Mouse (Mus musculus) spleen, adult 10 weeks (tissue): Measurements from ENCODE around the gene Srbd1. TPM values are rescaled to one million over a fixed set of nuclear protein-coding genes. Genes with fewer than 3 reads are reported as not detected.

Source experiments
- polyA plus RNA-seq: library from polyadenylated mRNA; stranded (reverse); fragments of 350-450 nt; fragmentation: Illumina TruSeq; extraction: RNeasy Lipid Tissue Mini Kit (QIAGEN cat#74804); gene quantifications from one replicate; pipeline ENCODE4 v1.2.3, GENCODE M21; 2015; ENCODE audit warnings: low replicate concordance; ENCODE audit not compliant: insufficient read depth

The Srbd1 gene
- 19.2 TPM for polyA plus RNA-seq

DNA sequence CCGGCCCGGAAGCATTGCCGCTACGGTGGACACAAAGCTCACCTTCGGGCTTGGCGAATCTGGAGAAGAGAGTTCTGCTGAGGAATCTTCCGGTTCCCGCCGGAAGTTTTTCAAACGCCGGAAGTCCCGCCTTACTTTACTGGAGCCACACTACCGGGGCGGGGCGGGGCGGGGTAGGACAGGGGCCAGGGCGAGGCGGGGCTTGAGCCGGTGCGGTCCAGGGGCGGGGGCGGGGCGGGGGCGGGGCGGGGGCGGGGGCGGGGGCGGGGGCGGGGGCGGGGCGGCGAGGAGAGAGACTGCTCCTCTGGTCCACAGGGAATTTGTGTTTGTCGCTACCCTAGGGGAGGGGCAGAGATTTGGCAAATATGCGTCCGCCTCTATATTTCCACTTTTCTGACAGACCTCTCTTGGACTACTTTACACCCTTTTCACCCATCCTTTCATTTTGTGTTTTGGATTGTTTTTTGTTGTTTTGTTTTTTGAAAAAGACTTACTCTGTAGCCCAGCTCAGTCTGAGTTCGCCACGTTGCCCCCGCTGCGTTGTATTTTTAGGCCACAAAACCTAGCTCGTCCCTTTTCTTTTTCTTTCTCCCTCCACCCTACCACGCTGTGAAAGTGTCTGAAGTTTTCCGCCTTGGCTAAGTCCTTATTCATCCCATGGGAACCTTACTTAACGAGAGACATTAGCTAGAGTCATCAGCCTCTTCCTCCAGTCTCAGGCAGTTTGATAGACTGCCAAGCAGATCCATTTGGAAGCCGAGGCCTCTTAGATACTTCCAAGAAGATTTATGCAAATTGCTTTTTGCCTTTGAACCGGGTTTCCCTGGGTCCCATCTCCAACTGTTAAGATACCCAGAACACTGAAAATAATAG, at the start of gene Srbd1:
Srbd1 (minus strand) TSS at position 97 of the 873 bp plus-strand sequence.

GRCm38 (mm10) chr17:86167320-86168230, 22.6 kb upstream of the Srbd1 start, which contains the start of gene Prkce:
Gene Prkce (plus strand): TSS chr17:86167785.

Other genes with a start within 250 kb of the Srbd1 start
- gene Prkce, start 22.6 kb upstream of the Srbd1 start, polyA plus RNA-seq: 13.6 TPM